Mouse (Mus musculus): ENCODE results near the gene Gng4. TPM values are rescaled to one million over a fixed set of nuclear protein-coding genes. Genes with fewer than 3 reads are reported as not detected.

Gene Gng4
- polyA plus RNA-seq (2012; rRNA removed), result 1.4 and 4.5 TPM in 2 replicates

DNA sequence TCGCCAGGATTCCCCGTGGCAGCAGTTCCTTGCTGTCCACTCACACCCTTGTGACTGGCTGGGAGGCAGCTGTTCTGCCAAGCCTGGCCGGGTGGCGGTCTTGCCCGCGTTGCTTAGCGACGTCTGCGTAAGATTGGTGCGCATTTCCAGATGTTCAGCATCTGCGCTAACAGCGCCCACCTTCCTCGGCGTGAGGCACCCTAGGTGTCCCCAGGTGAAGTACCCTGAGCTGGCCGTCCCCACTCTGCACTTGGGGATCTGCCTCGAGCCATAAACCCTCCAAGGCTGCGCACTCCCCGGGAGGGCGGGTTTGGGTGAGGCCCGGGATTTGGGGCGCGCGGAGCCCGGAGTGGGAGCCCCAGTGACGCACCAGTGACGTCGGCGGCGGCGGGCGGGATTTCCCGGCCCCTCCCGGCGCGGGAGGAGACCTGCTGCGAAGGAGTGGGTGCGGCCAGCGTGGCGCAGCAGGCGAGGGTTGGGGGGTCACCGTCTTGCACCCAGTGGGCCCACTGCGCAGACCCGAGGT, at the start of gene Gng4:
TSS of gene Gng4 (plus strand) at position 166 of the 526 bp plus-strand sequence.
- H3K4me3 ChIP-seq (ENCODE audit: insufficient read depth, low read depth, low read length), result peak within 1 kb of the TSS; percentile 48
- peak; percentile 21 for DNase-seq
- TF ChIP-seq CTCF (conservative IDR thresholded peaks at IDR 0.05; ENCODE audit: insufficient read depth, insufficient read length, low read depth, low read length), result no peak
- TF ChIP-seq POLR2A (IDR thresholded peaks at IDR 0.05; ENCODE audit: low read depth, low read length), result no peak
- no peaks in the 10 kb centered on the region for H3K4me1 ChIP-seq (ENCODE audit: control insufficient read depth, insufficient read depth, low read length)
- H3K27ac ChIP-seq (ENCODE audit: insufficient read depth, low read depth, low read length), result no peak within 1 kb of the TSS
- no peaks in the 10 kb centered on the region for H3K27me3 ChIP-seq (replicated peaks; ENCODE audit: control insufficient read depth, insufficient read depth, low read length)
- WGBS, result under 1% methylated on average over 43 of the region's 43 CpGs
- no peaks in the 10 kb centered on the region for H3K36me3 ChIP-seq (ENCODE audit: control insufficient read depth, insufficient read depth, low read length)

DNA sequence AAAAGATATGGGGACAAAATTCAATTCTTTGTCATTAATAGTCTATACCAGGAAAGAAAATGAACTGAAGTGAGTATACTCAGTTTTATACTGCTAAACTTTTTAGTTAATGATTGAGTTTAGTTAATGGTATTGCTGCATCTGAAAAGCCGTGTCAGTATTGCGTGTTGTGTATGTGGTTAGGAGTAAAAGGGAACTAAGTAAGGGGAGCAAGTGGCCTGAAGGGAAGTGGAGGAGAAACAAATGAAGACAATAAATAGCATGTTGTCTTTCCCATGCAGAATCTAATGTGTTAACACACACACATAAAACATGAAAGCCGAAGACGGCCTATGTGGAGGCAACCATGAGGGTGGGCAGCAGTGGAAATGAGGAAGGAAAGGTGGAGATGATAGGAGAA, 44.6 kb upstream of the Gng4 start:
- H3K4me1 ChIP-seq (ENCODE audit: control insufficient read depth, insufficient read depth, low read length), result no peaks in the 10 kb centered on the region
- DNase-seq, result no peak
- H3K36me3 ChIP-seq (ENCODE audit: control insufficient read depth, insufficient read depth, low read length), result no peaks in the 10 kb centered on the region
- 89% methylated on average over 4 of the region's 4 CpGs for WGBS
- no peak overlapping the region for H3K4me3 ChIP-seq (ENCODE audit: insufficient read depth, low read depth, low read length)
- H3K27ac ChIP-seq (ENCODE audit: insufficient read depth, low read depth, low read length), result no peak overlapping the region
- H3K27me3 ChIP-seq (replicated peaks; ENCODE audit: control insufficient read depth, insufficient read depth, low read length), result no peaks in the 10 kb centered on the region
- TF ChIP-seq POLR2A (IDR thresholded peaks at IDR 0.05; ENCODE audit: low read depth, low read length) (no peak), CTCF (conservative IDR thresholded peaks at IDR 0.05; ENCODE audit: insufficient read depth, insufficient read length, low read depth, low read length) (no peak)

DNA sequence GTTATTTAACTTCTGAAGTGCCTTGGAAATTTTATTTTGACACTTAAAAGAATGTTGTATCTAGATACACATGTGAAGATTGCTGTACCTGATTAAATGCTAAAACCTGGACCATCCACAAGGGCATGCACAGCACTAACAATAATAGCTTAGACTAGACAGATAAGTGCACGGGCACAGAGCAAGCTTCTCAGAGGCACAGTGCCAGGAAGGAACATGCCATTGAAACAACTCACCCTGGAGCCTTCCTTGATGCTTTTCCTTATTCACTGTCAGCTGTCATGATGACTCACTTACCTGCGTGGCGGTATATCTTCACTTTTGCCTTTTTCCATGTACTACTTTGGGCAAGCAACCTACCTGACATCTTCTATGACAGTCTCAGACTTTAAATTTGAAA, 37.9 kb upstream of the Gng4 start:
- DNase-seq, result no peak
- H3K27ac ChIP-seq (ENCODE audit: insufficient read depth, low read depth, low read length), result no peak overlapping the region
- TF ChIP-seq POLR2A (IDR thresholded peaks at IDR 0.05; ENCODE audit: low read depth, low read length), result no peak
- TF ChIP-seq CTCF (conservative IDR thresholded peaks at IDR 0.05; ENCODE audit: insufficient read depth, insufficient read length, low read depth, low read length), result no peak
- peaks cover 2% of the 10 kb centered on the region for H3K36me3 ChIP-seq (ENCODE audit: control insufficient read depth, insufficient read depth, low read length)
- H3K27me3 ChIP-seq (replicated peaks; ENCODE audit: control insufficient read depth, insufficient read depth, low read length), result no peaks in the 10 kb centered on the region
- 83% methylated on average over 3 of the region's 3 CpGs for WGBS
- no peaks in the 10 kb centered on the region for H3K4me1 ChIP-seq (ENCODE audit: control insufficient read depth, insufficient read depth, low read length)
- no peak overlapping the region for H3K4me3 ChIP-seq (ENCODE audit: insufficient read depth, low read depth, low read length)

DNA sequence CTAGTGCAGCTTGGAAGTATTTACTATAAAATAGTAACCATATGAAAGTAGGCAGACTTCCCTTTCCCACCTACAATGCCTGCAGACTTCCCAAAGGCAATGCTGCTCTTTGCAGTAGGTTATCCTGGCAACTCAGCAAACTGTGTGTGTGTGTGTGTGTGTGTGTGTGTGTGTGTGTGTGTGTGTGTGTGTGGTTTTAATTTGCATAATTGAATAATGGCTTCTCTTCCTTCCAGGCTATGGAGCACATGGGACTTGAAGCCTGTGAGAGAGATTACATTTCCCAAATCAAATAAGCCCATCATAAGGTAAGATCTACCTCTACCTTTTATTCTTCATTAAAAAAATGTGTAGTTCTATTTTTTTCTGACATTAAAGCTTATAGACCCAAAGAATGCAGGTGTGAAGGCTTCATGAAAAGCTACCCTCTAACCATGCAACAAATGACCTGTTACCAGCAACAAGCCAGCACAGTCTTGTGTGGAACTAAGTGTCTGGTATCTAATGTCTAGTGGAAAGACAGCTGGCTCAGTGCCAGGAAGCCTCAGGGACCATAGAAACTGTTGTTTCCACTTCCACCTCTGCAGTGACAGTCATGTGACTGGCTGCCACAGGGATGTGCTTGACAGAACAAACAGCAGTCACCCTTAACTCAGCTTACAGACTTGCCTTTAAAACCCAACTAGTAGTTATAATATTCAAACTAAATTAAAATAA, 7.9 kb upstream of the Gng4 start:
- Histone ChIP-seq H3K4me3 (ENCODE audit: insufficient read depth, low read depth, low read length) (no peak overlapping the region), H3K36me3 (ENCODE audit: control insufficient read depth, insufficient read depth, low read length) (no peaks in the 10 kb centered on the region; the same call in 1 of the 2 replicates), H3K27ac (ENCODE audit: insufficient read depth, low read depth, low read length) (no peak overlapping the region), H3K4me1 (ENCODE audit: control insufficient read depth, insufficient read depth, low read length) (no peaks in the 10 kb centered on the region), H3K27me3 (replicated peaks; ENCODE audit: control insufficient read depth, insufficient read depth, low read length) (no peaks in the 10 kb centered on the region)
- DNase-seq, result peak; percentile 8
- no peak for TF ChIP-seq POLR2A (IDR thresholded peaks at IDR 0.05; ENCODE audit: low read depth, low read length)

DNA sequence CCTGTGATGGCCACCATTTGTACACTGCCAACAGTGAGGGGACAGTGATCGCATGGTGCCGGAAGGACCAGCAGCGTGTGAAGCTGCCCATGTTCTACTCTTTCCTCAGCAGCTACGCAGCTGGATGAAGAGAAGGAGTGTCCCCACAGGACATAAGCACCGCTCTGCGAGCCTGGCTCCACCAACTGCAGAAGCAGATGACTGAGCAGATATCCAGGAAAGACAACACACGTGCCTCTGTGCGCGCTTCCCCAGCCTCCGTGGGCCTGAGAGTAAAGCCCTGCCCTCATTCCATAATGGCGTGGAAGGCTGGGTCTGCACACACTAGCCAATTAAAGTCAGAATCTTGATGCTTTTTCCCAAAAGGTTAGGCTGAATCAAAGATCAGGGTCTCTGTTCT, 6.8 kb upstream of the Gng4 start:
- H3K27ac ChIP-seq (ENCODE audit: insufficient read depth, low read depth, low read length), result no peak overlapping the region
- H3K4me3 ChIP-seq (ENCODE audit: insufficient read depth, low read depth, low read length), result no peak overlapping the region
- DNase-seq, result no peak
- TF ChIP-seq POLR2A (IDR thresholded peaks at IDR 0.05; ENCODE audit: low read depth, low read length), result no peak
- TF ChIP-seq CTCF (conservative IDR thresholded peaks at IDR 0.05; ENCODE audit: insufficient read depth, insufficient read length, low read depth, low read length), result no peak
- H3K4me1 ChIP-seq (ENCODE audit: control insufficient read depth, insufficient read depth, low read length), result no peaks in the 10 kb centered on the region
- 93% methylated on average over 11 of the region's 11 CpGs for WGBS
- no peaks in the 10 kb centered on the region; the same call in 1 of the 2 replicates for H3K36me3 ChIP-seq (ENCODE audit: control insufficient read depth, insufficient read depth, low read length)
- no peaks in the 10 kb centered on the region for H3K27me3 ChIP-seq (replicated peaks; ENCODE audit: control insufficient read depth, insufficient read depth, low read length)

DNA sequence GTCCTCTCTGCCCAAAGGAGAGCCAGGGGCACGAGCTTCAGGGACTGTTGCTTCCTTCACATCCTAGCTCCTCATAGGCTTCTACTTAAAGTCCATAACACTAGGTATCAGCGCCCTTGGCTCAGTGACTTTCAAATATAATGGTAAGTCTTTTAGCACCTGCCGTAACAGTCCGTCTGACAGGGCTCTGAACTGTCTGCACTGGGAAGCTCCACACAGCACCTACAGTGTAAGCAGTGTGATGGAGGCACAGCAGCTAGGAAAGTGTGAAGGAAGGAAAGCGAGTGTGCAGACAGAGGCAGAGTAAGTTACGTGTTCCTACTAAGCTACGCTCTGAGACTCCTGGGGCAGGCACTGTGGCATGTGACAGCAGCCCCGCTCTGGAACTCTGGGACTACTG, 6.2 kb upstream of the Gng4 start:
- Histone ChIP-seq H3K27ac (ENCODE audit: insufficient read depth, low read depth, low read length) (no peak overlapping the region), H3K27me3 (replicated peaks; ENCODE audit: control insufficient read depth, insufficient read depth, low read length) (no peaks in the 10 kb centered on the region), H3K36me3 (ENCODE audit: control insufficient read depth, insufficient read depth, low read length) (no peaks in the 10 kb centered on the region; the same call in 1 of the 2 replicates), H3K4me1 (ENCODE audit: control insufficient read depth, insufficient read depth, low read length) (no peaks in the 10 kb centered on the region), H3K4me3 (ENCODE audit: insufficient read depth, low read depth, low read length) (no peak overlapping the region)
- DNase-seq, result no peak
- WGBS, result 95% methylated on average over 8 of the region's 8 CpGs
- TF ChIP-seq CTCF (conservative IDR thresholded peaks at IDR 0.05; ENCODE audit: insufficient read depth, insufficient read length, low read depth, low read length) (no peak), POLR2A (IDR thresholded peaks at IDR 0.05; ENCODE audit: low read depth, low read length) (no peak)

DNA sequence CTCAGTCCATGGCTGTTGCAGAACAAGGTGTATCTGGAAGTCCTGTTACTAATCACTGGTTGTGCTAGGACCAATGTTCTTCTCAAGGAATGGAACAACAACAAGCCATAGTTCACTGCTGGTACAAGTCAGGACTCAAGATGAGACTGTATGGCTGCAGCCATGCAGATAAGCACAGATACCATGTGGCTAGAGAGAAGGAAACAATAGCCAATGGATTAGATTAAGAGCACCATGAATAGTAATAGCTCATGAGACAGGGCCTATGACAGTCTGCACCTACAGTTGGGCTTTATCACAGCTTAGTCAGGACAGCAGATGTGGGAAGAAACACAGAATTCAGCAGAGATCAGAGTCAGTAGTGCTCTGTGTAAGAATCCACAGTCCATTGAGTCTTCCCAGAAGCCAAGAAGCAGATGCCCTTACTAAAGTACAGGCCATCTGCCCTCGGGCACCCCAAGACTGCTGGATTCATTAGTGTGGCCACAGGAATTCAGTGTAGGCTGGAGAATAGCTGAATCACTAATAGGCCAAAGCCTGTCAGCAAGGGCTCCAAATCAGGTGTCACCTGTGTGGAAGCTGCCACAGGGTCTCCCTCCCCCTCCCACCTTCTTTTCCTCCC, 4.9 kb upstream of the Gng4 start:
- Histone ChIP-seq H3K4me3 (ENCODE audit: insufficient read depth, low read depth, low read length) (no peak overlapping the region), H3K36me3 (ENCODE audit: control insufficient read depth, insufficient read depth, low read length) (no peaks in the 10 kb centered on the region; the same call in 1 of the 2 replicates), H3K4me1 (ENCODE audit: control insufficient read depth, insufficient read depth, low read length) (no peaks in the 10 kb centered on the region), H3K27me3 (replicated peaks; ENCODE audit: control insufficient read depth, insufficient read depth, low read length) (no peaks in the 10 kb centered on the region), H3K27ac (ENCODE audit: insufficient read depth, low read depth, low read length) (no peak overlapping the region)
- 86% methylated on average over 1 of the region's 1 CpGs for WGBS
- no peak for TF ChIP-seq POLR2A (IDR thresholded peaks at IDR 0.05; ENCODE audit: low read depth, low read length)
- no peak for TF ChIP-seq CTCF (conservative IDR thresholded peaks at IDR 0.05; ENCODE audit: insufficient read depth, insufficient read length, low read depth, low read length)
- no peak for DNase-seq

All from kidney, adult 2 months (tissue).